Mouse (Mus musculus) MEL (cell line): ENCODE data around the gene Copz1. TPM values are rescaled to one million over a fixed set of nuclear protein-coding genes. Genes with fewer than 3 reads are reported as not detected.

ENCODE experiments used
- polyA plus RNA-seq, 2 experiments: library from polyadenylated mRNA; stranded (reverse) in 1 of 2; unstranded in 1 of 2; fragments of >175 nt in 1 of 2; fragments of >200 nt in 1 of 2; gene quantifications; 2 replicates each; pipeline versions ENCODE4 v1.2.1 to v1.2.4; 2012; ENCODE audit warnings: low replicate concordance in 2 of 2, low read depth in 1 of 2; ENCODE audit not compliant: insufficient read length in 2 of 2, insufficient read depth in 1 of 2, missing spikeins in 1 of 2
- total RNA-seq: library from RNA; depleted of rRNA; stranded (reverse); fragments of 300-350 nt; gene quantifications from 2 replicates; pipeline ENCODE4 v1.2.3, GENCODE M21; 2012; rRNA removed

Copz1 gene
- total and polyA plus RNA-seq, 3 experiments, result 46.7 to 822 (median 117) TPM

Other genes starting within 250 kb of the Copz1 start
- 3.8 and 5.2 TPM in 2 replicates for gene Smug1, start 105.6 kb upstream of the Copz1 start, total RNA-seq
- gene Smug1, start 105.6 kb upstream of the Copz1 start, polyA plus RNA-seq, result 1 to 10 TPM in 1 of 2 experiments, not detected in 1; 4.6 TPM
- gene Cbx5, start 32.9 kb upstream of the Copz1 start, total RNA-seq, result 39.8 and 40.5 TPM in 2 replicates
- 10 to 100 TPM; 42.4 to 67.1 TPM for gene Cbx5, start 32.9 kb upstream of the Copz1 start, polyA plus RNA-seq
- gene Hnrnpa1, start 32.3 kb upstream of the Copz1 start, total RNA-seq, result 322 and 402 TPM in 2 replicates
- gene Hnrnpa1, start 32.3 kb upstream of the Copz1 start, polyA plus RNA-seq, result 100 to 1,000 TPM in 1 of 2 experiments, not detected in 1; 900 TPM
- gene Nfe2, start 14.3 kb upstream of the Copz1 start, total RNA-seq, result 63.9 and 74.6 TPM in 2 replicates
- 100 to 1,000 TPM in 1 of 2 experiments, not detected in 1; 103 TPM for gene Nfe2, start 14.3 kb upstream of the Copz1 start, polyA plus RNA-seq
- gene Gpr84, start 37.9 kb downstream of the Copz1 start, total RNA-seq, result 0.12 TPM in 1 of 2 replicates, not detected in the other
- gene Gpr84, start 37.9 kb downstream of the Copz1 start, polyA plus RNA-seq, result under 1 TPM in 1 of 2 experiments, not detected in 1; 0.21 TPM
- 4.4 and 5.2 TPM in 2 replicates for gene Zfp385a, start 67.4 kb downstream of the Copz1 start, total RNA-seq
- gene Zfp385a, start 67.4 kb downstream of the Copz1 start, polyA plus RNA-seq, result 10 to 100 TPM in 1 of 2 experiments, not detected in 1; 54.0 TPM
- 6.0 and 6.7 TPM in 2 replicates for gene Itga5, start 94.0 kb downstream of the Copz1 start, total RNA-seq
- 10 to 100 TPM in 1 of 2 experiments, not detected in 1; 17.4 TPM for gene Itga5, start 94.0 kb downstream of the Copz1 start, polyA plus RNA-seq
- gene Gtsf1, start 157.8 kb downstream of the Copz1 start, total RNA-seq, result 0.15 TPM in 1 of 2 replicates, not detected in the other
- gene Gtsf1, start 157.8 kb downstream of the Copz1 start, polyA plus RNA-seq, result not detected
- not detected in 2 replicates for gene Gtsf2, start 175.8 kb downstream of the Copz1 start, total RNA-seq
- not detected for gene Gtsf2, start 175.8 kb downstream of the Copz1 start, polyA plus RNA-seq
- gene Nckap1l, start 181.1 kb downstream of the Copz1 start, total RNA-seq, result 17.8 and 17.9 TPM in 2 replicates
- gene Nckap1l, start 181.1 kb downstream of the Copz1 start, polyA plus RNA-seq, result 10 to 100 TPM in 1 of 2 experiments, not detected in 1; 27.1 TPM
- 1.8 and 2.4 TPM in 2 replicates for gene Pde1b, start 230.3 kb downstream of the Copz1 start, total RNA-seq
- gene Pde1b, start 230.3 kb downstream of the Copz1 start, polyA plus RNA-seq, result 1 to 10 TPM in 1 of 2 experiments, not detected in 1; 4.5 TPM